Mouse (Mus musculus) lung, postnatal 0 days (tissue): ENCODE data around the gene Blm. TPM values are rescaled to one million over a fixed set of nuclear protein-coding genes. Genes with fewer than 3 reads are reported as not detected.
"Not testable (repeated sequence)": the region's sequence is repeated elsewhere in the genome, so short reads cannot be mapped to it uniquely, and the experiment has no call there.

Experiments
- ATAC-seq: fragments of 200-750 bp; cut with Nextera tagmentation; 2 replicates; pipeline ENCODE4 v1.8.0; 2017; ENCODE audit warnings: moderate library complexity
- DNase-seq: peaks from one replicate; pipeline ENCODE4 v3.0.0-alpha.2; 2016; ENCODE audit warnings: low spot score
- H3K27ac ChIP-seq: fragments of 300-500 bp; sonication (generic); 2 replicates; pipeline ENCODE4 v1.5.1; 2014; ENCODE audit warnings: antibody characterized with exemption, mild to moderate bottlenecking, low read length, mixed read lengths
- H3K27me3 ChIP-seq: fragments of 300-500 bp; sonication (generic); replicated peaks from 2 replicates; pipeline ENCODE4 v1.6.1; 2014; ENCODE audit warnings: low read length, mixed read lengths; ENCODE audit not compliant: insufficient read depth
- H3K36me3 ChIP-seq: fragments of 300-500 bp; sonication (generic); 2 replicates; pipeline ENCODE4 v1.6.1; 2014; ENCODE audit warnings: low read length, mixed read lengths; ENCODE audit not compliant: insufficient read depth
- H3K4me1 ChIP-seq: fragments of 300-500 bp; sonication (generic); 2 replicates; pipeline ENCODE4 v1.6.1; 2014; ENCODE audit warnings: antibody characterized with exemption, low read depth, low read length, mixed read lengths; ENCODE audit not compliant: insufficient read depth
- H3K4me2 ChIP-seq: fragments of 300-500 bp; sonication (generic); replicated peaks from 2 replicates; pipeline ENCODE4 v1.6.1; 2014; ENCODE audit warnings: low read depth, mild to moderate bottlenecking, low read length, moderate library complexity, mixed read lengths
- H3K4me3 ChIP-seq: fragments of 300-500 bp; sonication (generic); 2 replicates; pipeline ENCODE4 v1.5.1; 2014; ENCODE audit warnings: low read depth, low read length
- H3K9ac ChIP-seq: fragments of 300-500 bp; sonication (generic); replicated peaks from 2 replicates; pipeline ENCODE4 v1.6.1; 2014; ENCODE audit warnings: low read depth, mild to moderate bottlenecking
- H3K9me3 ChIP-seq: fragments of 300-500 bp; sonication (generic); 2 replicates; pipeline ENCODE4 v1.6.1; 2016; ENCODE audit warnings: low read length, mixed read lengths
- CTCF ChIP-seq: IDR thresholded peaks from 2 replicates; pipeline ENCODE4 v1.5.1; 2016; ENCODE audit warnings: antibody characterized with exemption, mild to moderate bottlenecking
- EP300 ChIP-seq: IDR thresholded peaks from 2 replicates; pipeline ENCODE4 v1.6.1; 2016; ENCODE audit warnings: antibody characterized with exemption, mild to moderate bottlenecking, control low read depth
- WGBS: fragments of 180-500 bp; shearing (Covaris S2); extraction: QIAGEN DNeasy Blood & Tissue Kit; methylation state at CpG from one replicate; pipeline ENCODE4 v1.1.7; 2014; 5-methylcytosine and 5-hydroxymethylcytosine counted together
- polyA plus RNA-seq: library from polyadenylated mRNA; unstranded; fragments of >200 nt; fragmentation: Nextera tagmentation; extraction: Ambion mirVana; gene quantifications from 2 replicates; pipeline ENCODE4 v1.2.1, GENCODE M21; 2015

Blm gene
- polyA plus RNA-seq, 1 experiment from 2014 or later = 2.4 TPM

DNA sequence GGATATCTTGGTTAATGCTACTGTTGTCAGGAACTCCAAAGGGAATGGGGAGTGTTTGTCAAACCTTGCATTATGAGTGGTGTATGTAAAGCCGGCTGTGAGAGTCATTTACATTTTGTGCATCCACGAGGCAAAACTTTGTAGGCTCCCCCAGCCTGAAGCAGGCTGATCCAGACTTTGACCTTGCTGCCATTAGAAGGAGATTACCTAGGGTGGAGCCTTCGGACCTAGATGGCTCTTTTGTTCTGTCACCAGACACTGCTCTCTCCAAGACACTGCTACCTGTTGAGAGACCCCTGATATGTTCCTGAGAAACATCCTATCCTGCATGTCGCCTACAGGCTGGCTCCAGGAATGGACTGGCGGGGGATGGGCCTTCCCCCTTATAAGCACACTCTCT is 4.7 kb upstream of the Blm start:
- H3K4me3 ChIP-seq = no peak overlapping the region
- no peaks in the 10 kb centered on the region for H3K27me3 ChIP-seq
- H3K9ac ChIP-seq = no peak overlapping the region
- ATAC-seq = no peak
- no peak overlapping the region for H3K27ac ChIP-seq
- DNase-seq = no peak
- no peak for TF ChIP-seq EP300
- TF ChIP-seq CTCF = no peak
- H3K4me2 ChIP-seq = no peak overlapping the region
- H3K36me3 ChIP-seq = no peaks in the 10 kb centered on the region
- H3K9me3 ChIP-seq = no peaks in the 10 kb centered on the region
- WGBS = 53% methylated on average over 5 of the region's 5 CpGs
- H3K4me1 ChIP-seq = no peaks in the 10 kb centered on the region

DNA sequence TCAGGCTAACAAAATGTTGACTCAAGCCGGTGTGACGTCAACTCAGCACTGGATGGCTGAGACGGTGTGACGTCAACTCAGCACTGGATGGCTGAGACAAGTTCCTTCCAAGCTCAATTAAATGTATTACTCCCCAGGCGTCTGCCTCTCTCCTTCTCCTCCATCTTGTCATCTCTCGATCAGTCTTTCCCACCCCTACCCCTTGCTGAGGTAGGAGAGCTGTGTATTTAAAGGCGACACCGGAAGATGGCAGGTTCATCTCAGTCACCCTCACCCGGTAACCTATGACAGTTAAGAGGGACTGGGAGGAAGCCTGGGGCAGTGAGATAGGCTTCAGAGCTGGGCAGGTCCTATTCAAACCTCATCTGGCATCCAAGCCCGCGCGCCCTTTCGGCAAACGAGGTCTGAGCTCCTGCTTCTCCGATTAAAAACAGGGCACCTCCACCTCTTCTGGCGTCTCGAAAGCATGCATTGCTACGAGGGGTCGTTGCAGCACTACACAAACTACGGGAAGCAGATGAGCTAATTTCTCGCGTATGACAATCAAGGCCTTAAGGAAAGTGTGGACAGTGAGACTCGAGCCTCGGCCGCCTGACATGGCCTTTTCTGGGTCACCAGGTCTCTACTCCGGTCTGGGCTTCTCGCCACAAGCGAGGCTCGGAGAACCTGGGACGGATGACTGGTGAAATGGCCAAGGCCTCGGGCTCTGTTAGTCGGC is 469 bp downstream of the Blm start:
- Histone ChIP-seq H3K36me3 (no peaks in the 10 kb centered on the region), H3K27me3 (no peaks in the 10 kb centered on the region), H3K4me1 (no peaks in the 10 kb centered on the region), H3K9me3 (no peaks in the 10 kb centered on the region), H3K9ac (peak overlapping the region; percentile 59), H3K4me2 (peak overlapping the region; percentile 96), H3K4me3 (peak overlapping the region; percentile 61), H3K27ac (no peak overlapping the region; the same call in 1 of the 2 replicates)
- TF ChIP-seq EP300 = no peak
- no peak for TF ChIP-seq CTCF
- peak; percentile 66 for DNase-seq
- ATAC-seq = no peak
- 2% methylated on average over 32 of the region's 32 CpGs for whole genome bisulfite sequencing

DNA sequence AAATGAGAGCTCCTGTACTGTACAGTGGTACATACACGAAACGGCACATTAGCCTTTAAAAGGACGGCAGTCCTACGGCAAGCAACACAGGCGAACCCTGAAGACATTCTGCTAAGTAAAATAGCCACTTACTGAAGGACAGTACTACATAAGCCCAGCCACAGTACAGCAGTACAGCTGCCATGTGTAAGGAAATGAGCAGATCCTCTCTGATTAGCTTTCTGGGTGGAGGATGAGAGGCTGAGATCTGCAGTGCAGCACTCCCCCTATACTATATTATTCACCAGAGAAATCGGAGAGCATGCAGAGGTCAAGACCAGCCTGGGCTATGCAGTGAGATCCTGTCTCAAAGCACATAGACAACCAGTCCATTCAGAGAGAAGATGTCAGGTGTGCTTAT is 3.8 kb downstream of the Blm start:
- H3K27ac ChIP-seq = no peak overlapping the region
- no peaks in the 10 kb centered on the region for H3K4me1 ChIP-seq
- ATAC-seq (no peak), DNase-seq (no peak)
- no peaks in the 10 kb centered on the region for H3K9me3 ChIP-seq
- H3K4me3 ChIP-seq = no peak overlapping the region
- H3K36me3 ChIP-seq = no peaks in the 10 kb centered on the region
- 84% methylated on average over 6 of the region's 6 CpGs for WGBS
- no peak overlapping the region for H3K9ac ChIP-seq
- no peak overlapping the region for H3K4me2 ChIP-seq
- no peaks in the 10 kb centered on the region for H3K27me3 ChIP-seq
- TF ChIP-seq EP300 (no peak), CTCF (no peak)

DNA sequence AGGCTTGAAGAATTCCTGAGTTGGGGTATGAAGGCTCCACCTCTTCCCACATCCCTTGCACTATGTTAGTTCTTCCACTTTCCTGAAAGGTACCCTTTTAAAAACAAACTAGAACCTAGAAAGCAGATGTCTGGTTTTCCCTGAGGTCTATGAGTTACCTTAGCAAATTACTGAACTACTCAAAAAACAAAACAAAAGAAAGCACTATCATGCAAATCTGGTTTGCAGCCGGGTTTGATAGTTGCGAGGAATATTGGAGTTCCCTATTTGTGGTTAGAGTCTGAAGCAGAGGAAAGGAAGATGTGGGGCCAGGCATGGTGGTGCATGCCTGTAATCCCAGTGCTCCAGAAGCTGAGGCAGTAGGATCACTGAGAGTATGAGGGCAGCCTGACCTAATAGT is 4.3 kb downstream of the Blm start:
- TF ChIP-seq EP300 = no peak
- H3K27me3 ChIP-seq = no peaks in the 10 kb centered on the region
- H3K9me3 ChIP-seq = no peaks in the 10 kb centered on the region
- H3K36me3 ChIP-seq = no peaks in the 10 kb centered on the region
- no peak for ATAC-seq
- WGBS = 92% methylated on average over 2 of the region's 2 CpGs
- no peaks in the 10 kb centered on the region for H3K4me1 ChIP-seq
- H3K4me2 ChIP-seq = no peak overlapping the region
- no peak overlapping the region for H3K27ac ChIP-seq
- no peak overlapping the region for H3K9ac ChIP-seq
- H3K4me3 ChIP-seq = no peak overlapping the region
- no peak for DNase-seq

DNA sequence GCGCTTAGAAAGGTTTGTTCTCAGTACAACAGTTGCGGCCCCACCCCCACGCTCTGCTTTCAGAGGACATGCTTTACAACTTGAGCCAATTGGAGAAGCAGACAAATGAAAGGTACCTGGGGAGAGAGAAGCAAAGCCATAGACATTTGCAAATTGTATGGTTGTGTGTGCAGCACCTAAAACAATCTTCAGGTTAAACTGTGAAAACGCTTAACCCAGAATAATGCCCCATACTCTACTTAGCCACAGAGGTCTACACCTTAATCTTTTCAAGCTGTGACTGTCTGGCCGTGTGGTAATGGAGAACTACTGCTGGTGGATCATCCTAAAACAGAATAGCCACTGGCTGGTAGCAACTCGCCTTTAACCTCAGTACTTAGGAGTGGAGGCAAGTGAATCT is 8.2 kb downstream of the Blm start:
- ATAC-seq = no peak
- WGBS = 75% methylated on average over 6 of the region's 6 CpGs
- H3K36me3 ChIP-seq = no peaks in the 10 kb centered on the region
- DNase-seq = no peak
- no peaks in the 10 kb centered on the region for H3K27me3 ChIP-seq
- TF ChIP-seq EP300 = no peak
- TF ChIP-seq CTCF = no peak
- H3K4me1 ChIP-seq = no peaks in the 10 kb centered on the region
- no peaks in the 10 kb centered on the region for H3K9me3 ChIP-seq
- H3K4me3 ChIP-seq = no peak overlapping the region
- H3K4me2 ChIP-seq = no peak overlapping the region
- H3K27ac ChIP-seq = no peak overlapping the region
- no peak overlapping the region for H3K9ac ChIP-seq

DNA sequence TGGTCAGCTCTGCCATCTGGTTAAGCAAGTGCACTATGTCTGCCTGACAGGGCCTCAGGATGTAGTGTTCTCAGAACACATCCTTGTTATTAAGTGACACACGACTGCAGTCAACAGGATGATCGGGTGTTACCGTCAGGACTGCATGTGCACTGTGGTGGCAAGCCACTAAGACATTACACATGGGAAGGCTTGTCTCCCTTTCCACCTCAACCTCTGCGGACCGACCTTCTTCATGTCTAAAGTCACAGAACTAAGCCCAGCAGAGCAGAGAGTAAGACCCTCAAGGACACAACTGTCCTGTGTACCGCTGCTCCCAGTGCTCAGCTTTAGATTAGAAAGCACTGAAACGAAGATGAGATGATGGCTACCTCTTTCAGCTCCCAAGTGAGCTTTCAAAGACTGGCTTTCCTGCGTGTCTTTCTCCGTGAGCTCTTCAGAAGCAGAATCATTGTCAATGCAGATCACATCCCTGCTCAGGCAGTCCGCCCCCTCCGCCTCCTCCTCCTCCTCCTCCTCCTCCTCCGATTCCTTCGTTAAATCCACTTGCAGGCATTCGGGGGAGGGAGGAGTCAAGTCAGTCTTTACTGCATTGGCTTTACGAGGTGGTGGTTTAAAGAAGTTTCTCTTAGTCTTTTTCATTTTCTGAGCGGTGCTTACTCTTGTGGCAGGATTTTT is 22.4 kb downstream of the Blm start:
- H3K9me3 ChIP-seq = no peaks in the 10 kb centered on the region
- TF ChIP-seq CTCF (no peak), EP300 (no peak)
- H3K27me3 ChIP-seq = no peaks in the 10 kb centered on the region
- no peak overlapping the region for H3K9ac ChIP-seq
- no peaks in the 10 kb centered on the region for H3K36me3 ChIP-seq
- 89% methylated on average over 16 of the region's 16 CpGs for WGBS
- no peak overlapping the region for H3K4me2 ChIP-seq
- no peak for ATAC-seq
- H3K27ac ChIP-seq = no peak overlapping the region
- H3K4me1 ChIP-seq = no peaks in the 10 kb centered on the region
- H3K4me3 ChIP-seq = no peak overlapping the region
- DNase-seq = no peak

DNA sequence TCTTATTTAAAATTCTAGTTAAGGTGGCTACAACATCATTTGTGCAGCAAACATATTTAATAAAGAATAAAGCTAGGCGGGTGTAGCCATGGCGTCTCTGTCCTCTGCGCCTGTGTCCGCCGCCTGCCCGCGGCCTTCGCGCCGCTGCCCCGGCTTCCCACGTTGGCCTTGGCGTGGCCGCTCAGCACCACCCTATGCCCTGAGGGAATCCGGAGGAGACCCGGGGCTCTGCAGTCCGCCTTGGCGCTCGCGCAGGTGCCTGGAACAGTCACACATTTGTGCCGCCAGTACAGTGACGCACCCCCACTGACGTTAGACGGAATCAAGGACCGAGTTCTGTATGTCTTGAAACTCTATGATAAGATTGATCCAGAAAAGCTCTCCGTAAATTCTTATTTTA is 27.2 kb downstream of the Blm start:
- DNase-seq, H3K27ac ChIP-seq, H3K9me3 ChIP-seq, H3K4me3 ChIP-seq, H3K4me2 ChIP-seq, H3K36me3 ChIP-seq, H3K9ac ChIP-seq, H3K4me1 ChIP-seq, H3K27me3 ChIP-seq, ATAC-seq: not testable (repeated sequence)
- 98% methylated on average over 26 of the region's 26 CpGs for WGBS
